Mouse (Mus musculus) lung, embryonic 16.5 days (tissue): ENCODE measurements at regions not wholly inside any gene's neighbourhood (a gene's known extent, or its start where the extent isn't known, plus 50 kb on each side); places are given as distances from the start of the nearest gene placed in this dataset.

Experiments
- ATAC-seq: fragments of 200-750 bp; cut with Nextera tagmentation; 2 replicates; pipeline ENCODE4 v1.8.0; 2017; ENCODE audit warnings: low read depth, mild to moderate bottlenecking, moderate library complexity
- H3K27ac ChIP-seq: fragments of 300-500 bp; sonication (generic); 2 replicates; pipeline ENCODE4 v1.5.1; 2014; ENCODE audit warnings: mild to moderate bottlenecking, control low read depth, low read length
- H3K27me3 ChIP-seq: fragments of 300-500 bp; sonication (generic); 2 replicates; pipeline ENCODE4 v1.6.1; 2014; ENCODE audit warnings: low read depth, low read length, mixed read lengths; ENCODE audit not compliant: control insufficient read depth, insufficient read depth
- H3K36me3 ChIP-seq: fragments of 300-500 bp; sonication (generic); 2 replicates; pipeline ENCODE4 v1.6.1; 2014; ENCODE audit warnings: low read length; ENCODE audit not compliant: control insufficient read depth, insufficient read depth
- H3K4me1 ChIP-seq: fragments of 300-500 bp; sonication (generic); replicated peaks from 2 replicates; pipeline ENCODE4 v1.6.1; 2014; ENCODE audit warnings: low read length, mixed read lengths; ENCODE audit not compliant: control insufficient read depth, insufficient read depth
- H3K4me2 ChIP-seq: fragments of 300-500 bp; sonication (generic); 2 replicates; pipeline ENCODE4 v1.6.1; 2014; ENCODE audit warnings: low read depth, low read length, control low read depth
- H3K4me3 ChIP-seq: fragments of 300-500 bp; sonication (generic); 2 replicates; pipeline ENCODE4 v1.5.1; 2014; ENCODE audit warnings: mild to moderate bottlenecking, low read length, control low read depth
- H3K9ac ChIP-seq: fragments of 300-500 bp; sonication (generic); 2 replicates; pipeline ENCODE4 v1.6.1; 2014; ENCODE audit warnings: low read length, control low read depth
- H3K9me3 ChIP-seq: fragments of 300-500 bp; sonication (generic); 2 replicates; pipeline ENCODE4 v1.6.1; 2016; ENCODE audit warnings: low read length; ENCODE audit not compliant: control insufficient read depth
- WGBS: fragments of 180-500 bp; shearing (Covaris S2); extraction: QIAGEN DNeasy Blood & Tissue Kit; methylation state at CpG from one replicate; pipeline ENCODE4 v1.1.7; 2014; 5-methylcytosine and 5-hydroxymethylcytosine counted together

GRCm38 (mm10) chr12:7820006-7820704 lies 157.3 kb upstream of the Apob start:
- no peak for ATAC-seq
- H3K4me1 ChIP-seq = no peaks in the 10 kb centered on the region
- no peak overlapping the region for H3K27ac ChIP-seq
- H3K4me3 ChIP-seq = no peak overlapping the region
- no peaks in the 10 kb centered on the region for H3K36me3 ChIP-seq
- no peak overlapping the region for H3K9ac ChIP-seq
- H3K27me3 ChIP-seq = no peaks in the 10 kb centered on the region
- no peak overlapping the region for H3K4me2 ChIP-seq
- WGBS = 47% methylated on average over 4 of the region's 4 CpGs
- no peaks in the 10 kb centered on the region for H3K9me3 ChIP-seq

- no peaks in the 10 kb centered on the region for H3K27me3 ChIP-seq
- H3K4me3 ChIP-seq = no peak overlapping the region
- H3K36me3 ChIP-seq = no peaks in the 10 kb centered on the region
- H3K27ac ChIP-seq = no peak overlapping the region
- H3K4me1 ChIP-seq = no peaks in the 10 kb centered on the region
- no peak overlapping the region for H3K9ac ChIP-seq
- H3K9me3 ChIP-seq = no peaks in the 10 kb centered on the region
- ATAC-seq = no peak
- H3K4me2 ChIP-seq = no peak overlapping the region
- WGBS = 75% methylated on average over 2 of the region's 2 CpGs
Observed at GRCm38 (mm10) chr12:7820718-7821117, 156.7 kb upstream of the Apob start.

DNA sequence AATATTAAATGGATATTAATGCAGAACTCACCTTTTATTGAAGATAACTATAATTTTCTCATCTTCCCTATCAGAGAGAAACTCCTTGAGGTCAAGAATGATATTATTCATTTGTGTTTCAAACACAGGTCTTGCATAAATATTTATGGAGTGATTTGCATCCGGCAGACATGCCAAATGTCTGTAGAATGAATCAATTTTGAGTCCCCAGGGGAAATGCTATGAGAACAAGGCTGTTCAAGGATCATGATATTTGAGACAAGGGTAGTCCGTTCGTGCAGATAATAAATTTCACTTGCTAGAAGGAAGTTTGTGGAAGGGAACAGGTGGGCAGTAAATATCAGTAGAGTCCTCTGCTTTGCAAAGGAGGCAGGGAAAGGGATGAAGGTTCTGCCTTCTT lies 141.7 kb upstream of the Apob start:
- H3K9ac ChIP-seq = no peak overlapping the region
- no peak overlapping the region for H3K4me2 ChIP-seq
- no peak overlapping the region for H3K27ac ChIP-seq
- ATAC-seq = no peak
- no peak overlapping the region for H3K4me3 ChIP-seq
- WGBS = 62% methylated on average over 3 of the region's 3 CpGs
- no peaks in the 10 kb centered on the region for H3K9me3 ChIP-seq
- H3K36me3 ChIP-seq = no peaks in the 10 kb centered on the region
- H3K27me3 ChIP-seq = no peaks in the 10 kb centered on the region
- H3K4me1 ChIP-seq = no peaks in the 10 kb centered on the region

GRCm38 (mm10) chr12:7853876-7854275 lies 123.6 kb upstream of the Apob start:
- WGBS = 27% methylated on average over 2 of the region's 2 CpGs
- Histone ChIP-seq H3K9ac (no peak overlapping the region), H3K27ac (no peak overlapping the region), H3K9me3 (no peaks in the 10 kb centered on the region), H3K4me1 (no peaks in the 10 kb centered on the region), H3K4me2 (no peak overlapping the region), H3K4me3 (no peak overlapping the region), H3K27me3 (no peaks in the 10 kb centered on the region), H3K36me3 (no peaks in the 10 kb centered on the region)
- no peak for ATAC-seq

GRCm38 (mm10) chr12:7855683-7856082 lies 121.8 kb upstream of the Apob start:
- H3K4me2 ChIP-seq = no peak overlapping the region
- H3K4me3 ChIP-seq = no peak overlapping the region
- ATAC-seq = no peak
- H3K4me1 ChIP-seq = no peaks in the 10 kb centered on the region
- no peaks in the 10 kb centered on the region for H3K36me3 ChIP-seq
- H3K27me3 ChIP-seq = no peaks in the 10 kb centered on the region
- no peaks in the 10 kb centered on the region for H3K9me3 ChIP-seq
- H3K27ac ChIP-seq = no peak overlapping the region
- no peak overlapping the region for H3K9ac ChIP-seq
- 67% methylated on average over 2 of the region's 2 CpGs for WGBS

DNA sequence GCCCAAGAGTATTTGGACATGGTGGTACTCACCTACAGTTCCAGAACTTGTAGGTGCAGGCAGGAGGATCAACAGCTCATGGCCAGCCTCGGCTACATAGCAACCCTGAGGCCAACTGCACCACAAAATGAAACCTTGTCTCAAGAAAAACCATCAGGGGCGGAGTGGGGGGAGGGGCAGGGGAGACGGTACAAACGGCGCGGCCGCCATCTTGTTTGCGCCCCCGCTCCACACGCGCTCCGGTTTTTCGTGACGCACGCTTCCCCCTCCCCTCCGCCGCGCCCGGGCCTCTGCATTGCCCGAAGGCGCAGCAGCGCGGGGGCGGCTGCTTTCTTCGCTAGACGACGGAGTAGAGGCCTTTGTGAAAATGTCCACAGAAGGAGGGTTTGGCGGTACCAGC lies 117.9 kb upstream of the Apob start:
- no peak for ATAC-seq
- Histone ChIP-seq H3K27me3 (no peaks in the 10 kb centered on the region), H3K9me3 (no peaks in the 10 kb centered on the region), H3K4me1 (no peaks in the 10 kb centered on the region), H3K9ac (no peak overlapping the region), H3K36me3 (no peaks in the 10 kb centered on the region), H3K4me2 (no peak overlapping the region), H3K4me3 (no peak overlapping the region), H3K27ac (no peak overlapping the region)
- WGBS = 87% methylated on average over 28 of the region's 28 CpGs

DNA sequence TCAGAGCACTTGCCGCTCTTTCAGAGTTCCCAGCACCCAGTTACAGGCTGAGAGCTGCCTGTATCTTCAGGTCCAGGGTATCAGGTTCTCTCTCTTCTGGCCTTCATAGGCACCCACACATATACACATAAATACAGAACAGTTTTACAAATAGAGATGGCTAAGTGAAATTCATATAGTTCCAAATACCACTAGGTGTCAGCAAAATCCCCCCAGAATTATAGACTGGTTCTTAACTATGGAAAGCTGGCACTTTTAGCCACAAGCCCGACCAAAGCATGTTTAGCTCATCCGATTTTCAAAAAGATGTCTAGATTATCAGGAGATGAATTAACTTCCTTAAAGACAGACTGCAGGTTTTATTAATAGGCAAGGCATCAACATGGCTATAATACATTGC lies 107.4 kb upstream of the Apob start:
- H3K36me3 ChIP-seq = no peaks in the 10 kb centered on the region
- H3K27me3 ChIP-seq = no peaks in the 10 kb centered on the region
- 0 out of 2 replicates have a peak, but pooled peaks have one; percentile 28 for ATAC-seq
- no peak overlapping the region for H3K4me3 ChIP-seq
- H3K9me3 ChIP-seq = no peaks in the 10 kb centered on the region
- WGBS = 43% methylated on average over 3 of the region's 3 CpGs
- no peak overlapping the region for H3K27ac ChIP-seq
- H3K9ac ChIP-seq = no peak overlapping the region
- no peak overlapping the region for H3K4me2 ChIP-seq
- H3K4me1 ChIP-seq = no peaks in the 10 kb centered on the region

- H3K27ac ChIP-seq = no peak overlapping the region
- no peaks in the 10 kb centered on the region for H3K4me1 ChIP-seq
- no peaks in the 10 kb centered on the region for H3K36me3 ChIP-seq
- H3K4me3 ChIP-seq = no peak overlapping the region
- H3K9ac ChIP-seq = no peak overlapping the region
- 43% methylated on average over 5 of the region's 5 CpGs for WGBS
- H3K27me3 ChIP-seq = no peaks in the 10 kb centered on the region
- ATAC-seq = peak; percentile 52; the same call in 1 of the 2 replicates
- no peak overlapping the region for H3K4me2 ChIP-seq
- no peaks in the 10 kb centered on the region for H3K9me3 ChIP-seq
Observed at GRCm38 (mm10) chr12:7870473-7870872, 107.0 kb upstream of the Apob start.

GRCm38 (mm10) chr12:7875454-7875853 lies 102.0 kb upstream of the Apob start:
- Histone ChIP-seq H3K36me3 (no peaks in the 10 kb centered on the region), H3K4me3 (no peak overlapping the region), H3K27ac (no peak overlapping the region), H3K27me3 (no peaks in the 10 kb centered on the region), H3K9ac (no peak overlapping the region), H3K9me3 (no peaks in the 10 kb centered on the region), H3K4me1 (no peaks in the 10 kb centered on the region), H3K4me2 (no peak overlapping the region)
- no peak for ATAC-seq
- WGBS = 50% methylated on average over 2 of the region's 2 CpGs
